Mouse (Mus musculus) thymus, postnatal 36 days (tissue): ENCODE data around the gene Rnf44.

ENCODE experiments used
- DNase-seq, 2 experiments: peaks; one replicate each; pipeline ENCODE4 v3.0.0; 2022; ENCODE audit warnings: mixed read lengths in 2 of 2

The Rnf44 gene

GRCm38 (mm10) chr13:54686139-54687053 lies 7.3 kb downstream of the Rnf44 start:
- no peak for DNase-seq

GRCm38 (mm10) chr13:54685174-54685573 lies 8.5 kb downstream of the Rnf44 start:
- peak in 1 of 2 experiments; percentile 23 for DNase-seq

GRCm38 (mm10) chr13:54684140-54684896 lies 9.4 kb downstream of the Rnf44 start:
- no peak for DNase-seq

GRCm38 (mm10) chr13:54683301-54683700 lies 10.4 kb downstream of the Rnf44 start:
- no peak for DNase-seq

GRCm38 (mm10) chr13:54681291-54681690 lies 12.4 kb downstream of the Rnf44 start:
- DNase-seq = no peak

GRCm38 (mm10) chr13:54680184-54680853 lies 13.4 kb downstream of the Rnf44 start:
- DNase-seq = no peak

- no peak for DNase-seq
Measured at GRCm38 (mm10) chr13:54678263-54678662, 15.4 kb downstream of the Rnf44 start.

GRCm38 (mm10) chr13:54675895-54676590 lies 17.7 kb downstream of the Rnf44 start:
- DNase-seq = no peak

- DNase-seq = no peak
Measured at GRCm38 (mm10) chr13:54670491-54670890, 23.2 kb downstream of the Rnf44 start.

GRCm38 (mm10) chr13:54665062-54665461 lies 28.6 kb downstream of the Rnf44 start:
- DNase-seq = no peak

- no peak for DNase-seq
Measured at GRCm38 (mm10) chr13:54664509-54664908, 29.2 kb downstream of the Rnf44 start.

GRCm38 (mm10) chr13:54663999-54664398 lies 29.7 kb downstream of the Rnf44 start:
- no peak for DNase-seq

GRCm38 (mm10) chr13:54661358-54661757 lies 32.3 kb downstream of the Rnf44 start:
- DNase-seq = no peak

- no peak for DNase-seq
Measured at GRCm38 (mm10) chr13:54660877-54661276, 32.8 kb downstream of the Rnf44 start.

- DNase-seq = no peak
Measured at GRCm38 (mm10) chr13:54650461-54650860, 43.2 kb downstream of the Rnf44 start.

GRCm38 (mm10) chr13:54635011-54635410 lies 58.7 kb downstream of the Rnf44 start:
- no peak for DNase-seq

- no peak for DNase-seq
Measured at GRCm38 (mm10) chr13:54632731-54633277, 60.9 kb downstream of the Rnf44 start.
